Mouse (Mus musculus): ENCODE data around the gene Cdca7l.
"Not testable (repeated sequence)": the region's sequence is repeated elsewhere in the genome, so short reads cannot be mapped to it uniquely, and the experiment has no call there.

Gene Cdca7l

DNA sequence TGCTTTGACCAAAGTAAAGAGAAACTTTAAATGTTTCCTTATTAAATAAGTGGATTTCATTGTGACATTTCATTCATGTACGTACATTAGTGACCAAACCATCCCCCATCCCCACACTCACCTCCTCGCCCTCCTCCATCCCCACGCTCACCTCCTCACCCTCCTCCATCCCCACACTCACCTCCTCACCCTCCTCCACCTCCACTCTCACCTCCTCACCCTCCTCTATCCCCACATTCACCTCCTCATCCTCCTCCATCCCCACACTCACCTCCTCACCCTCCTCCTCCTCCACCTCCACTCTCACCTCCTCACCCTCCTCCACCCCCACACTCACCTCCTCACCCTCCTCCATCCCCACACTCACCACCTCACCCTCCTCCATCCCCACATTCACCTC lies 57.2 kb downstream of the Cdca7l start:
- no peak for DNase-seq (ENCODE audit: low spot score in 2 of 2)

DNA sequence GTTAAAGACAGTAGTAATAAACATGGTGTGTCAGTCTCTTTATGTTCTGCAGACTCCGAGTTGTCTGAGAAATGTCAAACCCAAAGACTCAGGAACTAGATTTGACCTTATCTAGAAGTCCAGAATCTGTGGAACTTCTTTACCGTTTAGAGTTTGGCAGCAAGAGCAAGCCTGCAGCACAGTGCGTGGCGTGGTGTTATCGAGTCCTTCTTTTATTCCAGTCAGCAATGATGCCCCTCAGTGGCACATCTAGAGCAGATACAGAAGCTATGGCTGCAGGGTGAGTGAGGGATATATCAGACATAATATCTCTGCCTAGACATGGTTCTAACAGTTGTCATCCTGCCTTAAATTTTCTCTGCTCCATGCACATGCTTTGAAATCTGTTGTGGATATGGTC lies 58.6 kb downstream of the Cdca7l start:
- DNase-seq (ENCODE audit: low spot score in 2 of 2): no peak

GRCm38 (mm10) chr12:117867708-117868564 lies 63.8 kb downstream of the Cdca7l start:
- DNase-seq (ENCODE audit: low spot score in 2 of 2): no peak

- no peak for DNase-seq (ENCODE audit: low spot score in 2 of 2)
Observed at GRCm38 (mm10) chr12:117872265-117872664, 68.2 kb downstream of the Cdca7l start.

- no peak for DNase-seq (ENCODE audit: low spot score in 2 of 2)
Observed at GRCm38 (mm10) chr12:117878341-117878740, 74.3 kb downstream of the Cdca7l start.

- DNase-seq (ENCODE audit: low spot score in 2 of 2): no peak
Observed at GRCm38 (mm10) chr12:117884627-117885026, 80.5 kb downstream of the Cdca7l start.

GRCm38 (mm10) chr12:117887422-117887821 lies 83.3 kb downstream of the Cdca7l start:
- no peak for DNase-seq (ENCODE audit: low spot score in 2 of 2)

- DNase-seq (ENCODE audit: low spot score in 2 of 2): not testable (repeated sequence)
Observed at GRCm38 (mm10) chr12:117900798-117901197, 96.7 kb downstream of the Cdca7l start.

DNA sequence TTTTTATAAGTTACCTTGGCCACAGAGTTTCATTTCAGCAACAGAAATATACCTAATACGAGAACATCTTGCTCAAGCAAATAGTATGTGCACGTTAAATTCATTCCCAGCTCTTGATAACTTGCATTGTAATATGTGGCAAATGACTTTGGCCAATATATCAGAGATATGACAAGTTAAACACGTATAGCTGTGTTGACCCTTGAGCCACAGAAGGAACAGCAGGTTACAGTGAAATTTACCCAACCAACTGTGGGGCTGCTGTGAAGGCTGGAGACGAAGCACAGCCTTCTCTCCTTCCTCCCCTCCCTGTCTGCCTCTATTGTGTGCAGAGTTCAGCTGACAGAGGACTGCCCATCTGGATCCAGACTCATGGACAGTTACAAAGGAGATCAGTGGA lies 97.3 kb downstream of the Cdca7l start:
- not testable (repeated sequence) for DNase-seq (ENCODE audit: low spot score in 2 of 2)

GRCm38 (mm10) chr12:117903671-117904070 lies 99.6 kb downstream of the Cdca7l start:
- DNase-seq (ENCODE audit: low spot score in 2 of 2): no peak

GRCm38 (mm10) chr12:117905232-117905840 lies 101.2 kb downstream of the Cdca7l start:
- not testable (repeated sequence) for DNase-seq (ENCODE audit: low spot score in 2 of 2)

GRCm38 (mm10) chr12:117911396-117911795 lies 107.3 kb downstream of the Cdca7l start:
- DNase-seq (ENCODE audit: low spot score in 2 of 2): no peak

DNA sequence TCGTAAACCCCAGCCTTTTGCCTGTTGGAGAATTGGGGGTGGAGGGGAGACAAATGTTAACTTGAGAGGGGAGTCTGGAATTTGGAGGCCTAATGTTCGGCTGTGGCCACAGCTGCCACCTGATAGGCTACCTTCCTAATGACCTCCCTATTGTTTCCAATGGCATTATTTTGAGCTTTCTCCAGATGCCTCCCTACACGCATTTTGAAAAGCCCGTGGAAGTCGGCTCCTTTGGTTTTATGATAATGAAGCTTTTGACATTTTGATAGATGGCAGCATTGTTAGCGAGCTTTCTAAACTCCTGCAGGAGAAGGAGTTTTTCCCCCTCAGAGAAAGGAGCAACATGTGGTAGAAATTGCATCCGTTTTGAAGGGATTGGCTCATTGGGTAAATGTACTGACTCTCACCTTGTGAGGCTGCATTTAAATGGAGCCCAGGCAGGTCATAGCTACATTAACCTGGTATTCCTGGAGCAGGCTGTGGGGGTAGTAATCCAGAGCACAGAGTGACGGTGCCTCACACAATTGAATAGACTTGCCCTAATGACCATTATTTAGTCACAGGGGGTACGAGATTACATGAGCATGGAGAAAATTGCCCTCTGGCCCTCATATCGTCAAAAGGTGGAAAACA lies 110.6 kb downstream of the Cdca7l start:
- DNase-seq (ENCODE audit: low spot score in 2 of 2): no peak

- no peak for DNase-seq (ENCODE audit: low spot score in 2 of 2)
Observed at GRCm38 (mm10) chr12:117915826-117916588, 111.9 kb downstream of the Cdca7l start.
